Mouse (Mus musculus): ENCODE measurements around the gene Tubb2a. TPM values are rescaled to one million over a fixed set of nuclear protein-coding genes. Genes with fewer than 3 reads are reported as not detected.

The Tubb2a gene
- polyA plus RNA-seq, 1 experiment from 2014 or later, result 162 TPM

GRCm38 (mm10) chr13:34111878-34112277 lies 34.1 kb upstream of the Tubb2a start:
- Histone ChIP-seq H3K27me3 (replicated peaks; ENCODE audit: control insufficient read depth, insufficient read depth, low read length) (no peaks in the 10 kb centered on the region), H3K4me2 (ENCODE audit: low read depth, low read length) (no peak overlapping the region), H3K27ac (ENCODE audit: low read length) (no peak overlapping the region), H3K36me3 (ENCODE audit: control insufficient read depth, insufficient read depth, low read length) (no peaks in the 10 kb centered on the region), H3K4me3 (ENCODE audit: low read length) (no peak overlapping the region), H3K4me1 (ENCODE audit: control insufficient read depth, insufficient read depth, low read length) (no peaks in the 10 kb centered on the region), H3K9me3 (ENCODE audit: control insufficient read depth, low read length) (no peaks in the 10 kb centered on the region), H3K9ac (ENCODE audit: low read depth, low read length) (no peak overlapping the region)
- no peak for ATAC-seq
- 93% methylated on average over 3 of the region's 3 CpGs for WGBS

- H3K4me2 ChIP-seq (ENCODE audit: low read depth, low read length), result no peak overlapping the region
- no peaks in the 10 kb centered on the region for H3K4me1 ChIP-seq (ENCODE audit: control insufficient read depth, insufficient read depth, low read length)
- no peaks in the 10 kb centered on the region for H3K27me3 ChIP-seq (replicated peaks; ENCODE audit: control insufficient read depth, insufficient read depth, low read length)
- ATAC-seq, result no peak
- no peaks in the 10 kb centered on the region for H3K36me3 ChIP-seq (ENCODE audit: control insufficient read depth, insufficient read depth, low read length)
- WGBS, result 44% methylated on average over 5 of the region's 5 CpGs
- no peak overlapping the region for H3K4me3 ChIP-seq (ENCODE audit: low read length)
- no peaks in the 10 kb centered on the region for H3K9me3 ChIP-seq (ENCODE audit: control insufficient read depth, low read length)
- no peak overlapping the region for H3K9ac ChIP-seq (ENCODE audit: low read depth, low read length)
- no peak overlapping the region for H3K27ac ChIP-seq (ENCODE audit: low read length)
Observed at GRCm38 (mm10) chr13:34111019-34111418, 33.2 kb upstream of the Tubb2a start.

GRCm38 (mm10) chr13:34109677-34110058 lies 31.9 kb upstream of the Tubb2a start:
- WGBS, result 59% methylated on average over 4 of the region's 4 CpGs
- H3K27ac ChIP-seq (ENCODE audit: low read length), result no peak overlapping the region

GRCm38 (mm10) chr13:34109035-34109676 lies 31.3 kb upstream of the Tubb2a start:
- H3K4me2 ChIP-seq (ENCODE audit: low read depth, low read length), result no peak overlapping the region
- WGBS, result 72% methylated on average over 4 of the region's 4 CpGs
- H3K9ac ChIP-seq (ENCODE audit: low read depth, low read length), result no peak overlapping the region
- ATAC-seq, result no peak
- no peaks in the 10 kb centered on the region for H3K9me3 ChIP-seq (ENCODE audit: control insufficient read depth, low read length)
- no peaks in the 10 kb centered on the region for H3K27me3 ChIP-seq (replicated peaks; ENCODE audit: control insufficient read depth, insufficient read depth, low read length)
- H3K36me3 ChIP-seq (ENCODE audit: control insufficient read depth, insufficient read depth, low read length), result no peaks in the 10 kb centered on the region
- no peaks in the 10 kb centered on the region for H3K4me1 ChIP-seq (ENCODE audit: control insufficient read depth, insufficient read depth, low read length)
- no peak overlapping the region for H3K27ac ChIP-seq (ENCODE audit: low read length)
- H3K4me3 ChIP-seq (ENCODE audit: low read length), result no peak overlapping the region

More at GRCm38 (mm10) chr13:34109677-34110058, 31.9 kb upstream of the Tubb2a start:
- no peaks in the 10 kb centered on the region for H3K4me1 ChIP-seq (ENCODE audit: control insufficient read depth, insufficient read depth, low read length)
- no peak overlapping the region for H3K4me2 ChIP-seq (ENCODE audit: low read depth, low read length)
- no peaks in the 10 kb centered on the region for H3K9me3 ChIP-seq (ENCODE audit: control insufficient read depth, low read length)
- no peak overlapping the region for H3K9ac ChIP-seq (ENCODE audit: low read depth, low read length)
- H3K36me3 ChIP-seq (ENCODE audit: control insufficient read depth, insufficient read depth, low read length), result no peaks in the 10 kb centered on the region
- ATAC-seq, result no peak
- H3K27me3 ChIP-seq (replicated peaks; ENCODE audit: control insufficient read depth, insufficient read depth, low read length), result no peaks in the 10 kb centered on the region
- H3K4me3 ChIP-seq (ENCODE audit: low read length), result no peak overlapping the region

- Histone ChIP-seq H3K27me3 (replicated peaks; ENCODE audit: control insufficient read depth, insufficient read depth, low read length) (no peaks in the 10 kb centered on the region), H3K4me3 (ENCODE audit: low read length) (no peak overlapping the region), H3K9ac (ENCODE audit: low read depth, low read length) (no peak overlapping the region), H3K4me1 (ENCODE audit: control insufficient read depth, insufficient read depth, low read length) (no peaks in the 10 kb centered on the region), H3K9me3 (ENCODE audit: control insufficient read depth, low read length) (no peaks in the 10 kb centered on the region), H3K36me3 (ENCODE audit: control insufficient read depth, insufficient read depth, low read length) (no peaks in the 10 kb centered on the region), H3K27ac (ENCODE audit: low read length) (no peak overlapping the region), H3K4me2 (ENCODE audit: low read depth, low read length) (no peak overlapping the region)
- WGBS, result 91% methylated on average over 1 of the region's 1 CpGs
- no peak; the same call in 1 of the 2 replicates for ATAC-seq
Observed at GRCm38 (mm10) chr13:34106999-34107398, 29.2 kb upstream of the Tubb2a start.

GRCm38 (mm10) chr13:34106256-34106655 lies 28.4 kb upstream of the Tubb2a start:
- ATAC-seq, result no peak
- Histone ChIP-seq H3K4me2 (ENCODE audit: low read depth, low read length) (no peak overlapping the region), H3K4me1 (ENCODE audit: control insufficient read depth, insufficient read depth, low read length) (no peaks in the 10 kb centered on the region), H3K27me3 (replicated peaks; ENCODE audit: control insufficient read depth, insufficient read depth, low read length) (no peaks in the 10 kb centered on the region), H3K9me3 (ENCODE audit: control insufficient read depth, low read length) (no peaks in the 10 kb centered on the region), H3K36me3 (ENCODE audit: control insufficient read depth, insufficient read depth, low read length) (no peaks in the 10 kb centered on the region), H3K4me3 (ENCODE audit: low read length) (no peak overlapping the region), H3K9ac (ENCODE audit: low read depth, low read length) (no peak overlapping the region), H3K27ac (ENCODE audit: low read length) (no peak overlapping the region)
- WGBS, result 88% methylated on average over 2 of the region's 2 CpGs

- Histone ChIP-seq H3K4me3 (ENCODE audit: low read length) (no peak overlapping the region), H3K36me3 (ENCODE audit: control insufficient read depth, insufficient read depth, low read length) (no peaks in the 10 kb centered on the region), H3K9ac (ENCODE audit: low read depth, low read length) (no peak overlapping the region), H3K9me3 (ENCODE audit: control insufficient read depth, low read length) (no peaks in the 10 kb centered on the region), H3K27me3 (replicated peaks; ENCODE audit: control insufficient read depth, insufficient read depth, low read length) (no peaks in the 10 kb centered on the region), H3K4me1 (ENCODE audit: control insufficient read depth, insufficient read depth, low read length) (no peaks in the 10 kb centered on the region), H3K27ac (ENCODE audit: low read length) (no peak overlapping the region), H3K4me2 (ENCODE audit: low read depth, low read length) (no peak overlapping the region)
- WGBS, result 71% methylated on average over 1 of the region's 1 CpGs
- ATAC-seq, result no peak
Observed at GRCm38 (mm10) chr13:34105364-34105763, 27.6 kb upstream of the Tubb2a start.

- H3K27me3 ChIP-seq (replicated peaks; ENCODE audit: control insufficient read depth, insufficient read depth, low read length), result no peaks in the 10 kb centered on the region
- H3K27ac ChIP-seq (ENCODE audit: low read length), result no peak overlapping the region
- no peak for ATAC-seq
- H3K9ac ChIP-seq (ENCODE audit: low read depth, low read length), result no peak overlapping the region
- H3K9me3 ChIP-seq (ENCODE audit: control insufficient read depth, low read length), result no peaks in the 10 kb centered on the region
- H3K36me3 ChIP-seq (ENCODE audit: control insufficient read depth, insufficient read depth, low read length), result no peaks in the 10 kb centered on the region
- no peak overlapping the region for H3K4me3 ChIP-seq (ENCODE audit: low read length)
- H3K4me2 ChIP-seq (ENCODE audit: low read depth, low read length), result no peak overlapping the region
- H3K4me1 ChIP-seq (ENCODE audit: control insufficient read depth, insufficient read depth, low read length), result no peaks in the 10 kb centered on the region
- WGBS, result 84% methylated on average over 9 of the region's 9 CpGs
Observed at GRCm38 (mm10) chr13:34101908-34102307, 24.1 kb upstream of the Tubb2a start.

- Histone ChIP-seq H3K9me3 (ENCODE audit: control insufficient read depth, low read length) (no peaks in the 10 kb centered on the region), H3K36me3 (ENCODE audit: control insufficient read depth, insufficient read depth, low read length) (no peaks in the 10 kb centered on the region), H3K27me3 (replicated peaks; ENCODE audit: control insufficient read depth, insufficient read depth, low read length) (no peaks in the 10 kb centered on the region), H3K4me2 (ENCODE audit: low read depth, low read length) (no peak overlapping the region), H3K27ac (ENCODE audit: low read length) (no peak overlapping the region), H3K4me1 (ENCODE audit: control insufficient read depth, insufficient read depth, low read length) (no peaks in the 10 kb centered on the region), H3K9ac (ENCODE audit: low read depth, low read length) (no peak overlapping the region), H3K4me3 (ENCODE audit: low read length) (no peak overlapping the region)
- 94% methylated on average over 10 of the region's 10 CpGs for WGBS
- no peak for ATAC-seq
Observed at GRCm38 (mm10) chr13:34101247-34101646, 23.4 kb upstream of the Tubb2a start.

GRCm38 (mm10) chr13:34100733-34101132 lies 22.9 kb upstream of the Tubb2a start:
- Histone ChIP-seq H3K27me3 (replicated peaks; ENCODE audit: control insufficient read depth, insufficient read depth, low read length) (no peaks in the 10 kb centered on the region), H3K4me1 (ENCODE audit: control insufficient read depth, insufficient read depth, low read length) (no peaks in the 10 kb centered on the region), H3K4me3 (ENCODE audit: low read length) (no peak overlapping the region), H3K4me2 (ENCODE audit: low read depth, low read length) (no peak overlapping the region), H3K9me3 (ENCODE audit: control insufficient read depth, low read length) (no peaks in the 10 kb centered on the region), H3K9ac (ENCODE audit: low read depth, low read length) (no peak overlapping the region), H3K27ac (ENCODE audit: low read length) (no peak overlapping the region), H3K36me3 (ENCODE audit: control insufficient read depth, insufficient read depth, low read length) (no peaks in the 10 kb centered on the region)
- WGBS, result 81% methylated on average over 3 of the region's 3 CpGs
- no peak for ATAC-seq

Measured in intestine, embryonic 16.5 days (tissue).